Mouse (Mus musculus) cerebellum, postnatal 36 days (tissue): Measurements from ENCODE around the gene Gm21244.
"Not testable (repeated sequence)": the region's sequence is repeated elsewhere in the genome, so short reads cannot be mapped to it uniquely, and the experiment has no call there.

Source experiments
- DNase-seq, 2 experiments: peaks; one replicate each; pipeline ENCODE4 v3.0.0; 2021 to 2022; ENCODE audit warnings: mixed read lengths in 2 of 2

The Gm21244 gene

GRCm38 (mm10) chrY:7169193-7169592, at the start of gene Gm21244:
Gene Gm21244, minus strand, starts transcription at chrY:7169293.
- not testable (repeated sequence) for DNase-seq
